Mouse (Mus musculus): Measurements from ENCODE around the gene Card10.

GRCm38 (mm10) chr15:78786411-78786818 is 16.4 kb downstream of the Card10 start:
- TF ChIP-seq CTCF (IDR thresholded peaks at IDR 0.05; ENCODE audit: borderline replicate concordance, insufficient read depth, low read length) (no peak), POLR2A (IDR thresholded peaks at IDR 0.05; ENCODE audit: low read depth, low read length) (no peak)

Data from embryonic fibroblast, embryonic 13.5 days (primary cell).